Mouse (Mus musculus): ENCODE measurements around the gene Vmn1r4. TPM values are rescaled to one million over a fixed set of nuclear protein-coding genes. Genes with fewer than 3 reads are reported as not detected.

Gene Vmn1r4
- total and polyA plus RNA-seq, 3 experiments, result 0.21 to 0.27 TPM; not detected in 1

DNA sequence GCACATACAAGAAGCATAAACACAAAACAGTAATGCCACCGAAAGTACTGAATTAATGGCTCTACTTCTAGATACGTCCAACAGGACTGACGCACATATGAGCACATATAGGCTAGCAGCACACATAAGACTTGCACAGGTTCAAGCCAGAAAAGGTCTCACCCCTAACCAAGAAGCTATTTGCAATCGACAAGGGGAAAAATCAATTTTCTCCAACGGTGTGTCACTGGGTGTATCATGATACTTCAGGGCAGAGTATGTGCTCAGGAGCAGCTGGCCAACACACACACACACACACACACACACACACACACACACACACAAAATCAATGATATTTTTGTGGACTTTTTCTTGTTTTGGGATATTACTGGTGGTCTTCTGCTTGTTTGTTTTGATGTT, 18.3 kb upstream of the Vmn1r4 start:
- H3K4me3 ChIP-seq (ENCODE audit: control insufficient read depth in 1 of 2, insufficient read depth in 1 of 2, low read depth in 2 of 2, low read length in 2 of 2), result no peak overlapping the region
- peaks cover 0 to 58% of the 10 kb centered on the region in 2 experiments; a peak in 3 of 4 replicates for H3K36me3 ChIP-seq (ENCODE audit: control insufficient read depth in 1 of 2, insufficient read depth in 2 of 2, low read length in 2 of 2)
- no peak overlapping the region for H3K9ac ChIP-seq (ENCODE audit: control insufficient read depth, low read depth, low read length, poor library complexity, severe bottlenecking)
- no peak overlapping the region for H3K27ac ChIP-seq (ENCODE audit: control insufficient read depth, low read depth, low read length)
- no peak for DNase-seq (ENCODE audit: low read depth, low spot score)
- peaks cover 63% of the 10 kb centered on the region for H3K79me2 ChIP-seq (ENCODE audit: control insufficient read depth, insufficient read depth, low read length, poor library complexity)
- no peaks in the 10 kb centered on the region for H3K27me3 ChIP-seq (ENCODE audit: control insufficient read depth in 1 of 2, insufficient read depth in 2 of 2, low read length in 2 of 2)
- H3K4me1 ChIP-seq (ENCODE audit: control insufficient read depth in 1 of 2, insufficient read depth in 2 of 2, low read length in 2 of 2), result peaks cover 18 to 26% of the 10 kb centered on the region in 2 experiments
- TF ChIP-seq TBP (IDR thresholded peaks at IDR 0.05; ENCODE audit: low read depth, low read length) (no peak), CHD2 (IDR thresholded peaks at IDR 0.05; ENCODE audit: low read length) (no peak), ETS1 (IDR thresholded peaks at IDR 0.05; ENCODE audit: low read depth, low read length) (no peak), CHD1 (IDR thresholded peaks at IDR 0.05; ENCODE audit: low read depth, low read length) (no peak)
- no peaks in the 10 kb centered on the region for H3K9me3 ChIP-seq (replicated peaks; ENCODE audit: insufficient read depth, low read length)

- Histone ChIP-seq H3K27ac (ENCODE audit: control insufficient read depth, low read depth, low read length) (no peak overlapping the region), H3K79me2 (ENCODE audit: control insufficient read depth, insufficient read depth, low read length, poor library complexity) (peaks cover 63% of the 10 kb centered on the region), H3K27me3 (ENCODE audit: control insufficient read depth in 1 of 2, insufficient read depth in 2 of 2, low read length in 2 of 2) (no peaks in the 10 kb centered on the region), H3K36me3 (ENCODE audit: control insufficient read depth in 1 of 2, insufficient read depth in 2 of 2, low read length in 2 of 2) (peaks cover 0 to 57% of the 10 kb centered on the region in 2 experiments; a peak in 3 of 4 replicates), H3K4me3 (ENCODE audit: control insufficient read depth in 1 of 2, insufficient read depth in 1 of 2, low read depth in 2 of 2, low read length in 2 of 2) (no peak overlapping the region), H3K9me3 (replicated peaks; ENCODE audit: insufficient read depth, low read length) (no peaks in the 10 kb centered on the region), H3K9ac (ENCODE audit: control insufficient read depth, low read depth, low read length, poor library complexity, severe bottlenecking) (no peak overlapping the region), H3K4me1 (ENCODE audit: control insufficient read depth in 1 of 2, insufficient read depth in 2 of 2, low read length in 2 of 2) (peaks cover 22 to 26% of the 10 kb centered on the region in 2 experiments)
- TF ChIP-seq GATA1 (IDR thresholded peaks at IDR 0.05; ENCODE audit: low read depth, low read length), result no peak
- TF ChIP-seq CHD2 (IDR thresholded peaks at IDR 0.05; ENCODE audit: low read length), result no peak
- no peak for TF ChIP-seq POLR2AphosphoS2 (IDR thresholded peaks at IDR 0.05; ENCODE audit: low read length)
- TF ChIP-seq POLR2AphosphoS5 (IDR thresholded peaks at IDR 0.05; ENCODE audit: borderline replicate concordance, low read depth, low read length), result no peak
- no peak for TF ChIP-seq MYB (IDR thresholded peaks at IDR 0.05; ENCODE audit: low read depth, low read length)
- no peak for TF ChIP-seq TAL1 (IDR thresholded peaks at IDR 0.05; ENCODE audit: low read length)
- DNase-seq (ENCODE audit: low read depth, low spot score), result no peak
Measured at GRCm38 (mm10) chr6:56906121-56906846, 17.5 kb upstream of the Vmn1r4 start.

DNA sequence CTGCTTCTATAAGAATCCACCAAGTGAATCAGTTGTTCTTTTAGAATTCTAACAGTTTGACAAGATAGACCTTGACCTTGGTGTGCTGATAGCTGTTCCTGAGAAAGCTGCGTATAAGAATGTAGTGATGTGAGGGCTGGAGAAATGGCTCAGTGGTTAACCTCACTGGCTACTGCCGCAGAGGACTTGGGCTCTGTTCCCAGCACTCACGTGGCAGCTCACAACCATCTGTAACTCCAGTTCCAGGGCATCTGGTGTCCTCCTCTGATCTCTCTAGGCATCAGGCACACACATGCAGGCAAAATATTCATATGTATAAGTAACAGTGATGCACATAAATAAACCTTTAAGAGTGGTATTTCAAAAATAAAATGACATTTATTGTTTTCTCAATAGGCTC, 15.8 kb upstream of the Vmn1r4 start:
- DNase-seq (ENCODE audit: low read depth, low spot score), result no peak
- Histone ChIP-seq H3K4me3 (ENCODE audit: control insufficient read depth in 1 of 2, insufficient read depth in 1 of 2, low read depth in 2 of 2, low read length in 2 of 2) (no peak overlapping the region), H3K27me3 (ENCODE audit: control insufficient read depth in 1 of 2, insufficient read depth in 2 of 2, low read length in 2 of 2) (no peaks in the 10 kb centered on the region), H3K9me3 (replicated peaks; ENCODE audit: insufficient read depth, low read length) (no peaks in the 10 kb centered on the region), H3K79me2 (ENCODE audit: control insufficient read depth, insufficient read depth, low read length, poor library complexity) (peaks cover 73% of the 10 kb centered on the region), H3K27ac (ENCODE audit: control insufficient read depth, low read depth, low read length) (no peak overlapping the region), H3K36me3 (ENCODE audit: control insufficient read depth in 1 of 2, insufficient read depth in 2 of 2, low read length in 2 of 2) (peaks cover 0 to 57% of the 10 kb centered on the region in 2 experiments; a peak in 3 of 4 replicates), H3K9ac (ENCODE audit: control insufficient read depth, low read depth, low read length, poor library complexity, severe bottlenecking) (no peak overlapping the region), H3K4me1 (ENCODE audit: control insufficient read depth in 1 of 2, insufficient read depth in 2 of 2, low read length in 2 of 2) (peaks cover 29 to 33% of the 10 kb centered on the region in 2 experiments)
- TF ChIP-seq MAFK (IDR thresholded peaks at IDR 0.05; ENCODE audit: borderline replicate concordance, low read depth, low read length) (no peak), TCF12 (IDR thresholded peaks at IDR 0.05; ENCODE audit: low read depth, low read length) (no peak), POLR2A (IDR thresholded peaks at IDR 0.05; ENCODE audit: control insufficient read depth in 1 of 2, insufficient read depth in 1 of 2, low read depth in 1 of 2, low read length in 2 of 2, poor library complexity in 1 of 2) (no peak), GABPA (IDR thresholded peaks at IDR 0.05; ENCODE audit: low read depth, low read length) (no peak), RAD21 (IDR thresholded peaks at IDR 0.05; ENCODE audit: low read depth, low read length) (no peak), NELFE (IDR thresholded peaks at IDR 0.05; ENCODE audit: low read depth, low read length) (no peak), HCFC1 (IDR thresholded peaks at IDR 0.05; ENCODE audit: low read depth, low read length) (no peak), MAX (IDR thresholded peaks at IDR 0.05; ENCODE audit: low read length) (no peak), MEF2A (IDR thresholded peaks at IDR 0.05; ENCODE audit: extremely low read depth, insufficient replicate concordance, low read depth, low read length, poor library complexity, severe bottlenecking) (no peak), USF1 (IDR thresholded peaks at IDR 0.05; ENCODE audit: low read depth, low read length) (no peak), CHD2 (IDR thresholded peaks at IDR 0.05; ENCODE audit: low read length) (no peak), TBP (IDR thresholded peaks at IDR 0.05; ENCODE audit: low read depth, low read length) (no peak), MYB (IDR thresholded peaks at IDR 0.05; ENCODE audit: low read depth, low read length) (no peak), USF2 (IDR thresholded peaks at IDR 0.05; ENCODE audit: borderline replicate concordance in 1 of 2, insufficient read depth in 1 of 2, low read depth in 1 of 2, low read length in 2 of 2) (no peak), ZKSCAN1 (IDR thresholded peaks at IDR 0.05; ENCODE audit: low read depth, low read length) (no peak), SMC3 (IDR thresholded peaks at IDR 0.05; ENCODE audit: low read depth, low read length) (no peak)
